Mouse (Mus musculus): ENCODE measurements around the gene Hist2h2ab. TPM values are rescaled to one million over a fixed set of nuclear protein-coding genes. Genes with fewer than 3 reads are reported as not detected.

The Hist2h2ab gene
- total and polyA plus RNA-seq, 3 experiments: 1.1 to 31.4 TPM; not detected in 1

DNA sequence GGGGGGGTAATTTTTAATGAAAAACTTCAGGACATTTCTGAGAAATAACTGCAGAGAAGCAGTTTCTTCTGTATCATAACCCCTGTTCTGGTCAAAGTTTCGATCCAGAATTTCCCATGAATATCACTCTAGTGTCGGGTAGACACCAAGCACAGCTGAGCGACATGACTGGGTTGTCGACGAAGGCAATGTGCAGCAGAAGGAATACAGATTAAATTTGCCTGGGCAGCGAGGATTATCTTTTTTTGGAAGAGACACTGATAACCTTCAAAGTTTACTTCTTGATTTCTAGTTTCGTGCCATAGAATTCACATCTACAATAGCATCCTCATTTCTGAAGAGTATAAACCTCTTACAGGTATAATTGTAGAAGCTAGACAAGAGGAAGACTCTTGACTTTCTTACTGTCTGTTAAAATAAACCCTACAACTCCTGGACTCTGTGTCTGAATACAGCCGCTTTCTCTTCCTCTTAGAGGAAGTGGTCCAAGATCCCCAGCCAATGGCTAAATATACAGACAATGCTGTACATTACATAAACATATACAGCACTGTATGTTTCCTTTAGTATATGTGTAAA, 46.6 kb downstream of the Hist2h2ab start:
- 0 out of 2 replicates have a peak, but pooled peaks have one; percentile 41 for TF ChIP-seq CHD1 (IDR thresholded peaks at IDR 0.05; ENCODE audit: low read depth, low read length)
- TF ChIP-seq NRF1 (IDR thresholded peaks at IDR 0.05; ENCODE audit: low read depth, low read length): no peak
- Histone ChIP-seq H3K4me1 (ENCODE audit: control insufficient read depth in 1 of 2, insufficient read depth in 2 of 2) (peaks cover 0 to 46% of the 10 kb centered on the region in 2 experiments; a peak in 3 of 4 replicates), H3K27ac (ENCODE audit: insufficient read depth, low read depth) (peak overlapping the region; percentile 42; the same call in 1 of the 2 replicates), H3K9ac (ENCODE audit: insufficient read depth, low read depth) (peak overlapping the region; percentile 39; the same call in 1 of the 2 replicates), H3K79me2 (replicated peaks; ENCODE audit: control insufficient read depth, extremely low read depth, insufficient read depth, poor library complexity, severe bottlenecking) (0 out of 2 replicates have a peak, but pooled peaks cover 10% of the 10 kb centered on the region), H3K4me2 (ENCODE audit: insufficient read depth, low read depth, poor library complexity, severe bottlenecking) (peak overlapping the region; percentile 47; the same call in 1 of the 2 replicates), H3K36me3 (replicated peaks in 1 of 2; ENCODE audit: control insufficient read depth in 1 of 2, insufficient read depth in 1 of 2, low read length in 1 of 2) (no peaks in the 10 kb centered on the region), H3K27me3 (replicated peaks) (no peaks in the 10 kb centered on the region), H3K4me3 (replicated peaks in 1 of 3; ENCODE audit: low read depth in 2 of 3, low read length in 2 of 3, poor library complexity in 1 of 3) (no peak overlapping the region), H3K9me3 (replicated peaks; ENCODE audit: low read length) (no peaks in the 10 kb centered on the region)
- no peak for DNase-seq (ENCODE audit: extremely low read depth)
- dilution Hi-C loops (cut with MboI; ENCODE audit: extremely low pct_ligation_motif_present, extremely low pct_unique_long_range_greater_than_20kb, low sequenced_read_pairs) (no loop called here), in situ Hi-C loops (cut with MboI; ENCODE audit: low pct_ligation_motif_present, low pct_unique_long_range_greater_than_20kb, low sequenced_read_pairs) (no loop called here)

DNA sequence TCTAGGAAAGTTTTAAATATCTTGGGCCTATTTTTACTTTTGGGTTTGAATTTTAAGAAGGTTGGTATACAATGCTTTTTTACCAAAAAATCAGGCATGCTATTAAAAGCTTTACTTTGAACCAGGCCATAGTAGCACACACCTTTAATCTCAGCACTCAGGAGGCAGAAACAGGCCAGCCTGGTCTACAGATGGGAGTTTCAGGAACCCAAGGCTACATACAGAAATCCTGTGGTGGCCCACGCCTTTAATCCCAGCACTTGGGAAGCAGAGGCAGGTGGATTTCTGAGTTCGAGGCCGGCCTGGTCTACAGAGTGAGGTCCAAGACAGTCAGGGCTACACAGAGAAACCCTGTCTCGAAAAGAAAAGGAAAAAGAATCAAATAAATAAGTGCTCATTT, 47.9 kb downstream of the Hist2h2ab start:
- Histone ChIP-seq H3K79me2 (replicated peaks; ENCODE audit: control insufficient read depth, extremely low read depth, insufficient read depth, poor library complexity, severe bottlenecking) (0 out of 2 replicates have a peak, but pooled peaks cover 10% of the 10 kb centered on the region), H3K4me1 (ENCODE audit: control insufficient read depth in 1 of 2, insufficient read depth in 2 of 2) (peaks cover 0 to 37% of the 10 kb centered on the region in 2 experiments; a peak in 3 of 4 replicates)
- in situ Hi-C loops (cut with MboI; ENCODE audit: low pct_ligation_motif_present, low pct_unique_long_range_greater_than_20kb, low sequenced_read_pairs): no loop called here

DNA sequence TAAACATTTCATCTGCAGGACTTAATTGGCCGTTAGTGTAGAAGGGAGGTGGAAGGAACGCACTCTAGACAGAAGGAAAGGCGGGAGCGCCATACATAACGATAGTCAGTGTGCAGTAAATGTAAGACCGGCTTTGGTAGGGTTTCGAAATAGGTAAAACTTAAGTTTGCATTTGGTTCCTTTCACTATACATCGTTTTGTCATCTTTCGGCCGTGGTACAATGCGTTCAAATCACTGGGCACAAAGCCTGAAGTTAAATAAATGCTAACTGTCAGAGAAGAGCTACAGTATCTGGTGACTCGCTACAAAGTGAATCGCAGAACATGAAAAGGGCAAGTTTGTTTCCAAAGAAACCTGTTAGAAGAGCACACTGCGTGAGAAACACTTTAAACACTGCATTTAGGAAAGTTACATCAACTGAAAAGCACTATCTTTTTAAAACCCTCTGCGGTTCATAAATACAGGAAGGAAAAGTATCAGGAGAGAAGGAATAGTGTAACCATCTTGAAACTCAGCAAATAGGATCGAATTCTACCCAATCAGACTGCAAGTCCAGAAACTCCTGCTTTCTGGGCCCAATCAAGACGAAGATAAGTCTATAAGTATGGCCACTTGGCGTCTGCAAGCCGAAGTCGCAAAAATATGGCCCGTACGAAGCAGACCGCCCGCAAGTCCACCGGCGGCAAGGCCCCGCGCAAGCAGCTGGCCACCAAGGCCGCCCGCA, 48.5 kb downstream of the Hist2h2ab start, which contains the start of gene Hist2h3b:
Gene Hist2h3b, plus strand, starts transcription at position 604 of the 725 bp plus-strand sequence.
- Histone ChIP-seq H3K4me3 (replicated peaks in 1 of 3; ENCODE audit: low read depth in 2 of 3, low read length in 2 of 3, poor library complexity in 1 of 3) (peak within 1 kb of the TSS; percentile 49 to 69 (median 65)), H3K4me2 (ENCODE audit: insufficient read depth, low read depth, poor library complexity, severe bottlenecking) (peak within 1 kb of the TSS; percentile 83), H3K36me3 (replicated peaks in 1 of 2; ENCODE audit: control insufficient read depth in 1 of 2, insufficient read depth in 1 of 2, low read length in 1 of 2) (no peaks in the 10 kb centered on the region), H3K9me3 (replicated peaks; ENCODE audit: low read length) (no peaks in the 10 kb centered on the region), H3K4me1 (ENCODE audit: control insufficient read depth in 1 of 2, insufficient read depth in 2 of 2) (peaks cover 0 to 37% of the 10 kb centered on the region in 2 experiments; a peak in 3 of 4 replicates), H3K9ac (ENCODE audit: insufficient read depth, low read depth) (peak within 1 kb of the TSS; percentile 98), H3K79me2 (replicated peaks; ENCODE audit: control insufficient read depth, extremely low read depth, insufficient read depth, poor library complexity, severe bottlenecking) (0 out of 2 replicates have a peak, but pooled peaks cover 10% of the 10 kb centered on the region), H3K27ac (ENCODE audit: insufficient read depth, low read depth) (peak within 1 kb of the TSS; percentile 98), H3K27me3 (replicated peaks) (no peaks in the 10 kb centered on the region)
- in situ Hi-C loops (cut with MboI; ENCODE audit: low pct_ligation_motif_present, low pct_unique_long_range_greater_than_20kb, low sequenced_read_pairs): no loop called here
- DNase-seq (ENCODE audit: extremely low read depth): peak; percentile 85
- dilution Hi-C loops (cut with MboI; ENCODE audit: extremely low pct_ligation_motif_present, extremely low pct_unique_long_range_greater_than_20kb, low sequenced_read_pairs): no loop called here
- no peak for TF ChIP-seq UBTF (IDR thresholded peaks at IDR 0.05; ENCODE audit: low read depth, low read length)
- TF ChIP-seq USF2 (conservative IDR thresholded peaks at IDR 0.05; ENCODE audit: low read depth, low read length): no peak
- no peak for TF ChIP-seq PAX5 (IDR thresholded peaks at IDR 0.05; ENCODE audit: low read length)
- TF ChIP-seq TCF12 (IDR thresholded peaks at IDR 0.05; ENCODE audit: low read depth, low read length): peak; percentile 85
- no peak for TF ChIP-seq ZKSCAN1 (IDR thresholded peaks at IDR 0.05; ENCODE audit: borderline replicate concordance, low read depth, low read length)
- TF ChIP-seq RAD21 (IDR thresholded peaks at IDR 0.05; ENCODE audit: low read depth, low read length): no peak
- TF ChIP-seq USF1 (IDR thresholded peaks at IDR 0.05; ENCODE audit: low read depth, low read length): no peak
- no peak for TF ChIP-seq JUN (IDR thresholded peaks at IDR 0.05; ENCODE audit: insufficient read depth, low read depth, low read length)
- TF ChIP-seq POLR2AphosphoS2 (IDR thresholded peaks at IDR 0.05; ENCODE audit: low read depth, low read length): peak; percentile 94
- no peak for TF ChIP-seq MEF2A (IDR thresholded peaks at IDR 0.05; ENCODE audit: borderline replicate concordance, low read depth, low read length)
- peak; percentile 95 for TF ChIP-seq POLR2A (IDR thresholded peaks at IDR 0.05; ENCODE audit: low read depth, low read length)
- TF ChIP-seq ZC3H11A (IDR thresholded peaks at IDR 0.05; ENCODE audit: low read depth, low read length): no peak
- no peak for TF ChIP-seq MAZ (IDR thresholded peaks at IDR 0.05; ENCODE audit: low read depth, low read length)
- TF ChIP-seq MXI1 (IDR thresholded peaks at IDR 0.05; ENCODE audit: low read depth, low read length): peak; percentile 55; the same call in 1 of the 2 replicates
- TF ChIP-seq ETS1 (conservative IDR thresholded peaks at IDR 0.05; ENCODE audit: low read depth, low read length): no peak
- no peak for TF ChIP-seq GABPA (IDR thresholded peaks at IDR 0.05; ENCODE audit: insufficient replicate concordance, low read depth, low read length)

More for the DNA sequence above, 47.9 kb downstream of the Hist2h2ab start:
- H3K9me3 ChIP-seq (replicated peaks; ENCODE audit: low read length): no peaks in the 10 kb centered on the region
- no peaks in the 10 kb centered on the region for H3K36me3 ChIP-seq (replicated peaks in 1 of 2; ENCODE audit: control insufficient read depth in 1 of 2, insufficient read depth in 1 of 2, low read length in 1 of 2)
- H3K27me3 ChIP-seq (replicated peaks): no peaks in the 10 kb centered on the region
- peak overlapping the region; percentile 98 for H3K9ac ChIP-seq (ENCODE audit: insufficient read depth, low read depth)
- no peak for TF ChIP-seq JUND (conservative IDR thresholded peaks at IDR 0.05; ENCODE audit: low read depth, low read length)
- no peak for TF ChIP-seq E2F4 (IDR thresholded peaks at IDR 0.05; ENCODE audit: insufficient replicate concordance, low read depth, low read length)
- no peak; the same call in 1 of the 2 replicates for TF ChIP-seq SIN3A (IDR thresholded peaks at IDR 0.05; ENCODE audit: low read length)
- TF ChIP-seq POLR2AphosphoS2 (IDR thresholded peaks at IDR 0.05; ENCODE audit: low read depth, low read length): no peak
- TF ChIP-seq BHLHE40 (IDR thresholded peaks at IDR 0.05; ENCODE audit: low read depth, low read length): no peak
- TF ChIP-seq MXI1 (IDR thresholded peaks at IDR 0.05; ENCODE audit: low read depth, low read length): no peak
- no peak for TF ChIP-seq ZKSCAN1 (IDR thresholded peaks at IDR 0.05; ENCODE audit: borderline replicate concordance, low read depth, low read length)
- no peak for TF ChIP-seq GABPA (IDR thresholded peaks at IDR 0.05; ENCODE audit: insufficient replicate concordance, low read depth, low read length)
- TF ChIP-seq ZNF384 (IDR thresholded peaks at IDR 0.05; ENCODE audit: low read depth, low read length): no peak
- no peak for TF ChIP-seq EP300 (IDR thresholded peaks at IDR 0.05; ENCODE audit: low read length)
- no peak for DNase-seq (ENCODE audit: extremely low read depth)
- H3K4me3 ChIP-seq (replicated peaks in 1 of 3; ENCODE audit: low read depth in 2 of 3, low read length in 2 of 3, poor library complexity in 1 of 3): peak overlapping the region in 1 of 3 experiments; percentile 65
- H3K4me2 ChIP-seq (ENCODE audit: insufficient read depth, low read depth, poor library complexity, severe bottlenecking): peak overlapping the region; percentile 83
- peak overlapping the region; percentile 96 for H3K27ac ChIP-seq (ENCODE audit: insufficient read depth, low read depth)
- dilution Hi-C loops (cut with MboI; ENCODE audit: extremely low pct_ligation_motif_present, extremely low pct_unique_long_range_greater_than_20kb, low sequenced_read_pairs): no loop called here

Data from CH12.LX (cell line).